Mouse (Mus musculus): ENCODE results near the gene Suco. TPM values are rescaled to one million over a fixed set of nuclear protein-coding genes. Genes with fewer than 3 reads are reported as not detected.

Gene Suco
- total and polyA plus RNA-seq, 3 experiments: 6.4 to 6.8 TPM; not detected in 1

GRCm38 (mm10) chr1:161859248-161859647 is 17.2 kb downstream of the Suco start:
- no peak overlapping the region for H3K27ac ChIP-seq (ENCODE audit: control insufficient read depth, low read depth, low read length)
- no peak overlapping the region for H3K4me3 ChIP-seq (ENCODE audit: control insufficient read depth in 1 of 2, insufficient read depth in 1 of 2, low read depth in 2 of 2, low read length in 2 of 2)
- peaks cover 4 to 26% of the 10 kb centered on the region in 2 experiments; a peak in 3 of 4 replicates for H3K36me3 ChIP-seq (ENCODE audit: control insufficient read depth in 1 of 2, insufficient read depth in 2 of 2, low read length in 2 of 2)
- H3K9ac ChIP-seq (ENCODE audit: control insufficient read depth, low read depth, low read length, poor library complexity, severe bottlenecking): no peak overlapping the region
- 0 out of 2 replicates have a peak, but pooled peaks cover 2% of the 10 kb centered on the region for H3K79me2 ChIP-seq (ENCODE audit: control insufficient read depth, insufficient read depth, low read length, poor library complexity)
- no peaks in the 10 kb centered on the region for H3K9me3 ChIP-seq (replicated peaks; ENCODE audit: insufficient read depth, low read length)
- no peak for TF ChIP-seq MAFK (IDR thresholded peaks at IDR 0.05; ENCODE audit: borderline replicate concordance, low read depth, low read length)
- no peak for TF ChIP-seq KAT2A (conservative IDR thresholded peaks at IDR 0.05; ENCODE audit: low read depth, low read length)
- no peak for TF ChIP-seq NELFE (IDR thresholded peaks at IDR 0.05; ENCODE audit: low read depth, low read length)
- no peak for TF ChIP-seq NRF1 (IDR thresholded peaks at IDR 0.05; ENCODE audit: insufficient read depth, low read depth, low read length, poor library complexity, severe bottlenecking)
- TF ChIP-seq BHLHE40 (IDR thresholded peaks at IDR 0.05; ENCODE audit: borderline replicate concordance, low read depth, low read length): no peak
- TF ChIP-seq E2F4 (IDR thresholded peaks at IDR 0.05; ENCODE audit: borderline replicate concordance, low read depth, low read length): no peak
- TF ChIP-seq ZNF384 (IDR thresholded peaks at IDR 0.05; ENCODE audit: low read depth, low read length): no peak
- TF ChIP-seq MAZ (IDR thresholded peaks at IDR 0.05; ENCODE audit: low read depth, low read length): no peak
- no peak for TF ChIP-seq TBP (IDR thresholded peaks at IDR 0.05; ENCODE audit: low read depth, low read length)
- TF ChIP-seq RAD21 (IDR thresholded peaks at IDR 0.05; ENCODE audit: low read depth, low read length): no peak
- no peak for TF ChIP-seq EP300 (IDR thresholded peaks at IDR 0.05; ENCODE audit: low read depth in 1 of 2, low read length in 2 of 2)
- TF ChIP-seq HCFC1 (IDR thresholded peaks at IDR 0.05; ENCODE audit: low read depth, low read length): no peak
- TF ChIP-seq GABPA (IDR thresholded peaks at IDR 0.05; ENCODE audit: low read depth, low read length): no peak
- no peak for TF ChIP-seq POLR2A (IDR thresholded peaks at IDR 0.05; ENCODE audit: control insufficient read depth in 1 of 2, insufficient read depth in 1 of 2, low read depth in 1 of 2, low read length in 2 of 2, poor library complexity in 1 of 2)
- TF ChIP-seq ELF1 (IDR thresholded peaks at IDR 0.05; ENCODE audit: low read depth, low read length): no peak
- no peak for TF ChIP-seq CHD2 (IDR thresholded peaks at IDR 0.05; ENCODE audit: low read length)
- TF ChIP-seq GATA1 (IDR thresholded peaks at IDR 0.05; ENCODE audit: low read depth, low read length): no peak
- no peaks in the 10 kb centered on the region for H3K27me3 ChIP-seq (ENCODE audit: control insufficient read depth in 1 of 2, insufficient read depth in 2 of 2, low read length in 2 of 2)
- DNase-seq (ENCODE audit: low read depth, low spot score): no peak
- H3K4me1 ChIP-seq (ENCODE audit: control insufficient read depth in 1 of 2, insufficient read depth in 2 of 2, low read length in 2 of 2): peaks cover 0 to 6% of the 10 kb centered on the region in 2 experiments; a peak in 2 of 4 replicates

- H3K79me2 ChIP-seq (ENCODE audit: control insufficient read depth, insufficient read depth, low read length, poor library complexity): no peaks in the 10 kb centered on the region
- H3K27me3 ChIP-seq (ENCODE audit: control insufficient read depth in 1 of 2, insufficient read depth in 2 of 2, low read length in 2 of 2): no peaks in the 10 kb centered on the region
- TF ChIP-seq ZMIZ1 (IDR thresholded peaks at IDR 0.05; ENCODE audit: low read depth, low read length): no peak
- no peak for TF ChIP-seq MYC (IDR thresholded peaks at IDR 0.05; ENCODE audit: low read depth, low read length)
- no peak for TF ChIP-seq TCF12 (IDR thresholded peaks at IDR 0.05; ENCODE audit: low read depth, low read length)
- no peak for TF ChIP-seq ZNF384 (IDR thresholded peaks at IDR 0.05; ENCODE audit: low read depth, low read length)
- TF ChIP-seq E2F4 (IDR thresholded peaks at IDR 0.05; ENCODE audit: borderline replicate concordance, low read depth, low read length): no peak
- no peak for TF ChIP-seq NELFE (IDR thresholded peaks at IDR 0.05; ENCODE audit: low read depth, low read length)
- no peak for TF ChIP-seq UBTF (IDR thresholded peaks at IDR 0.05; ENCODE audit: borderline replicate concordance, insufficient read depth, low read depth, low read length)
- TF ChIP-seq ELF1 (IDR thresholded peaks at IDR 0.05; ENCODE audit: low read depth, low read length): no peak
- no peak for TF ChIP-seq TBP (IDR thresholded peaks at IDR 0.05; ENCODE audit: low read depth, low read length)
- no peak for TF ChIP-seq POLR2AphosphoS2 (IDR thresholded peaks at IDR 0.05; ENCODE audit: low read length)
- no peak for TF ChIP-seq MEF2A (IDR thresholded peaks at IDR 0.05; ENCODE audit: extremely low read depth, insufficient replicate concordance, low read depth, low read length, poor library complexity, severe bottlenecking)
- TF ChIP-seq MAX (IDR thresholded peaks at IDR 0.05; ENCODE audit: low read length): no peak
- no peak for TF ChIP-seq CHD1 (IDR thresholded peaks at IDR 0.05; ENCODE audit: low read depth, low read length)
- no peak for TF ChIP-seq GATA1 (IDR thresholded peaks at IDR 0.05; ENCODE audit: low read depth, low read length)
- no peak for TF ChIP-seq BHLHE40 (IDR thresholded peaks at IDR 0.05; ENCODE audit: borderline replicate concordance, low read depth, low read length)
- no peak for TF ChIP-seq USF1 (IDR thresholded peaks at IDR 0.05; ENCODE audit: low read depth, low read length)
- no peak for TF ChIP-seq KAT2A (conservative IDR thresholded peaks at IDR 0.05; ENCODE audit: low read depth, low read length)
- no peak for TF ChIP-seq CTCF (IDR thresholded peaks at IDR 0.05 in 2 of 3, conservative IDR thresholded peaks at IDR 0.05 in 1 of 3; ENCODE audit: control insufficient read depth in 1 of 3, insufficient read depth in 1 of 3, low read depth in 2 of 3, low read length in 3 of 3, poor library complexity in 1 of 3, severe bottlenecking in 1 of 3)
- H3K4me3 ChIP-seq (ENCODE audit: control insufficient read depth in 1 of 2, insufficient read depth in 1 of 2, low read depth in 2 of 2, low read length in 2 of 2): no peak overlapping the region
- H3K4me1 ChIP-seq (ENCODE audit: control insufficient read depth in 1 of 2, insufficient read depth in 2 of 2, low read length in 2 of 2): no peaks in the 10 kb centered on the region
- no peak overlapping the region for H3K27ac ChIP-seq (ENCODE audit: control insufficient read depth, low read depth, low read length)
- H3K9me3 ChIP-seq (replicated peaks; ENCODE audit: insufficient read depth, low read length): no peaks in the 10 kb centered on the region
- DNase-seq (ENCODE audit: low read depth, low spot score): no peak
- H3K9ac ChIP-seq (ENCODE audit: control insufficient read depth, low read depth, low read length, poor library complexity, severe bottlenecking): no peak overlapping the region
- H3K36me3 ChIP-seq (ENCODE audit: control insufficient read depth in 1 of 2, insufficient read depth in 2 of 2, low read length in 2 of 2): no peaks in the 10 kb centered on the region; a peak in 2 of 4 replicates
Measured at GRCm38 (mm10) chr1:161826677-161827076, 49.8 kb downstream of the Suco start.

All from MEL (cell line).